Mouse (Mus musculus) MEL (cell line): ENCODE measurements around the gene Grm7.

ENCODE experiments used
- CTCF ChIP-seq, 3 experiments: IDR thresholded peaks in 2 of 3; conservative IDR thresholded peaks in 1 of 3; 2 replicates each; pipeline ENCODE4 v1.5.1; 2011 to 2012; ENCODE audit warnings: low read length in 3 of 3, low read depth in 2 of 3, mild to moderate bottlenecking in 2 of 3, improper control_type of control experiment in 1 of 3, inconsistent platforms in 1 of 3, mixed read lengths in 1 of 3, moderate library complexity in 1 of 3; ENCODE audit not compliant: control insufficient read depth in 1 of 3, insufficient read depth in 1 of 3, poor library complexity in 1 of 3, severe bottlenecking in 1 of 3
- HCFC1 ChIP-seq: IDR thresholded peaks from 2 replicates; pipeline ENCODE4 v1.6.1; 2012; ENCODE audit warnings: low read depth, mild to moderate bottlenecking, inconsistent platforms, low read length, improper control_type of control experiment, moderate library complexity

DNA sequence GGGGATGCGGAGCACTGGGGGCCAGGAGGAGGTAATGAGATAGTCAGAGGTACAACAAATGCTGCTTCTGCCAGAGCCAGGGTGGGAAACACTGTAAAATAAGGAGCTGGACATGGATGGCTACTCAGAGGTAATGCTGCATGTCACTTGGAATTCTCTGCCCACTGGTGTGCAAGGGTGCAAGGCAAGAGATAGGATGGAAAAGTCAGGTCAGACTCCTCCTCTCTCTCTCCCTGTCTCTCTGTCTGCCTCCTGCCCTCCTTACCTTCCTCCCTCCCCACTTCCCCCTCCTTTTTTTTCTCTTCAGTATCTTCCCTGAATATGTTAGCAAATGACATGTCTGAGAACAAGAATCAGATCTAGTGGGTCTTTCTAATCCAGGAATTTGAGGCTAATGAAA, 3.8 kb downstream of the Grm7 start:
- TF ChIP-seq HCFC1 (no peak), CTCF (IDR thresholded peaks at IDR 0.05 in 2 of 3, conservative IDR thresholded peaks at IDR 0.05 in 1 of 3; ENCODE audit: control insufficient read depth in 1 of 3, insufficient read depth in 1 of 3, low read depth in 2 of 3, low read length in 3 of 3, poor library complexity in 1 of 3, severe bottlenecking in 1 of 3) (no peak)
